In the genomic region with DNA sequence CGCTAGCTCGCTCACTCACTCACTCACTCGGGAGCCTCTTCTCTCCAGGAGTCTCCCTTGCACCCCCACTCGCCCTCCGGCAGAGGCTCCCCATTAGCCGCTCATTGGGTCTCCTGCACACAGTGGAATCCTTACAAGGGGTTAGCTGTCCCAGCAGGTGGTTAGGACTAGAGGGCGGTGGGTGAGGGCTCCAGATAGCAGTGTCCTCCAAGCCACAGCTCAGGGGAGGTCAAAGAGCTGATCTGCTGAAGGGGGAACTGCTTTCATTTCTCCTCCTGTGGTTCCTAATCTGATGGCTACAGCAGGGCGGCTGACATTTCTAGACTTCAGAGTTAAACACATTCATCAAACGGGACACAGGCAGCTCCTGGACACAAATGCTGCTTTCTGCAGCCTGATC, we compare ENCODE assay signal across 19 mouse cellular contexts. TPM values are rescaled to one million over a fixed set of nuclear protein-coding genes. Genes with fewer than 3 reads are reported as not detected.
DNase-seq lines count a peak whose midpoint lies in the region; ATAC-seq lines count a peak whose summit lies in the region.
"Had no signal": no experiment of that assay in that cellular context is flagged by ENCODE, and none has a peak within 500 bp of the region (broad histone marks: within the 10 kb centered on the region; RNA-seq: fewer than 3 reads in every experiment).

No protein-coding gene starts in this region.

- no peak for ATAC-seq in liver, embryonic 11.5 days (replicated peaks; ENCODE audit: low FRiP score)
- ATAC-seq in common myeloid progenitor, adult 5-6 weeks (replicated peaks; ENCODE audit: low read depth, poor library complexity, severe bottlenecking) = peak; percentile 86
- peak; percentile 74 for ATAC-seq in megakaryocyte progenitor cell, adult 5-6 weeks (replicated peaks; ENCODE audit: poor library complexity)

- peak overlapping the region; percentile 37 for H3K4me2 ChIP-seq in liver, embryonic 11.5 days
- H3K4me2 ChIP-seq: embryonic facial prominence, embryonic 13.5 days; hindbrain, embryonic 14.5 days; limb, embryonic 12.5 days had no signal

- intact Hi-C loops in heart, postnatal 10 days (cut with DNase I) = loop anchor here (5.0 kb wide), 1 partner anchor 174 kb away; no protein-coding TSS in a partner anchor

- no peaks in the 10 kb centered on the region for H3K9me3 ChIP-seq in heart, embryonic 10.5 days
- no peaks in the 10 kb centered on the region for H3K9me3 ChIP-seq in liver, embryonic 11.5 days (ENCODE audit: control insufficient read depth, low read length)
- H3K9me3 ChIP-seq: embryonic facial prominence, embryonic 13.5 days; limb, embryonic 12.5 days had no signal

- no peak for DNase-seq in heart, embryonic 10.5 days (ENCODE audit: low spot score)
- DNase-seq in heart, postnatal 10 days = no peak
- DNase-seq in liver, embryonic 11.5 days (ENCODE audit: low spot score) = no peak
- DNase-seq in liver = no peak
- DNase-seq in Muller cell, postnatal 12 days (ENCODE audit: inconsistent ontology term) = no peak
- DNase-seq: adrenal gland, postnatal 14 days; cerebellum, adult 2 months; gastrocnemius, postnatal 14 days; kidney, adult 18-20 months; kidney, postnatal 10 days; lung, adult 2 months; lung, postnatal 36 days; right cerebral cortex, postnatal 14 days had no signal

- H3K4me1 ChIP-seq in heart, embryonic 10.5 days = peaks cover 23% of the 10 kb centered on the region
- peaks cover 9% of the 10 kb centered on the region for H3K4me1 ChIP-seq in liver, embryonic 11.5 days (replicated peaks; ENCODE audit: control insufficient read depth, insufficient read depth, low read length)

- H3K36me3 ChIP-seq in heart, embryonic 10.5 days = 0 out of 2 replicates have a peak, but pooled peaks cover 5% of the 10 kb centered on the region
- H3K36me3 ChIP-seq in liver, embryonic 11.5 days (ENCODE audit: control insufficient read depth, insufficient read depth, low read length) = no peaks in the 10 kb centered on the region
- H3K36me3 ChIP-seq: embryonic facial prominence, embryonic 13.5 days; limb, embryonic 12.5 days had no signal

- 23% methylated on average over 9 of the region's 9 CpGs for WGBS in heart, embryonic 10.5 days
- WGBS in liver, embryonic 11.5 days = 14% methylated on average over 9 of the region's 9 CpGs

- no peak overlapping the region for H3K27ac ChIP-seq in heart, embryonic 10.5 days
- no peak overlapping the region for H3K27ac ChIP-seq in liver, embryonic 11.5 days (ENCODE audit: low read depth, low read length)
- H3K27ac ChIP-seq: embryonic facial prominence, embryonic 13.5 days; hindbrain, embryonic 14.5 days; limb, embryonic 12.5 days had no signal

- 0 out of 2 replicates have a peak overlapping the region, but pooled peaks have one; percentile 2 for H3K4me3 ChIP-seq in heart, embryonic 10.5 days
- no peak overlapping the region for H3K4me3 ChIP-seq in liver, embryonic 11.5 days (ENCODE audit: low read depth, low read length)
- H3K4me3 ChIP-seq: embryonic facial prominence, embryonic 13.5 days; limb, embryonic 12.5 days had no signal

- H3K9ac ChIP-seq in liver, embryonic 11.5 days (ENCODE audit: low read depth, low read length) = no peak overlapping the region
- H3K9ac ChIP-seq: embryonic facial prominence, embryonic 13.5 days; hindbrain, embryonic 14.5 days; limb, embryonic 12.5 days had no signal

- peaks cover 100% of the 10 kb centered on the region for H3K27me3 ChIP-seq in heart, embryonic 10.5 days (ENCODE audit: insufficient read depth, poor library complexity, severe bottlenecking)
- peaks cover 56% of the 10 kb centered on the region for H3K27me3 ChIP-seq in liver, embryonic 11.5 days (replicated peaks; ENCODE audit: control insufficient read depth, insufficient read depth, low read length)

RNA-seq across cellular contexts. Expression of gene Kcng1, which starts 8.1 kb away (rescaled TPM):
- 2.6 and 4.2 TPM in 2 replicates for polyA plus RNA-seq in heart, embryonic 10.5 days (2016; fragmentation: Nextera tagmentation; extraction: Ambion mirVana)
- under 1 TPM; 0.07 to 0.36 TPM for total RNA-seq in heart, postnatal 10 days (2021)
- 0.90 and 0.95 TPM in 2 replicates for polyA plus RNA-seq in liver, embryonic 11.5 days (2014; fragmentation: Nextera tagmentation; extraction: Ambion mirVana)
- total RNA-seq in common myeloid progenitor, adult 5-6 weeks (2017) = 5.1 and 5.7 TPM in 2 replicates
- total RNA-seq in megakaryocyte progenitor cell, adult 5-6 weeks (2015) = 2.4 and 2.7 TPM in 2 replicates
- 0.42 and 1.0 TPM in 2 replicates for total RNA-seq in megakaryocyte progenitor cell, adult 5-6 weeks (2017)
- total RNA-seq: adrenal gland, postnatal 14 days; CH12.LX had no signal

RNA-seq across cellular contexts. Expression of gene Mocs3, which starts 43.0 kb away (rescaled TPM):
- 5.3 and 7.3 TPM in 2 replicates for polyA plus RNA-seq in heart, embryonic 10.5 days (2016; fragmentation: Nextera tagmentation; extraction: Ambion mirVana)
- 1 to 10 TPM; 6.1 to 7.4 TPM for total RNA-seq in heart, postnatal 10 days (2021)
- 8.2 and 8.9 TPM in 2 replicates for polyA plus RNA-seq in liver, embryonic 11.5 days (2014; fragmentation: Nextera tagmentation; extraction: Ambion mirVana)
- 2.2 and 3.3 TPM in 2 replicates for total RNA-seq in common myeloid progenitor, adult 5-6 weeks (2017)
- total RNA-seq in megakaryocyte progenitor cell, adult 5-6 weeks (2015) = 7.8 and 10.9 TPM in 2 replicates
- total RNA-seq in megakaryocyte progenitor cell, adult 5-6 weeks (2017) = 2.6 TPM in 2 replicates

RNA-seq across cellular contexts. Expression of gene Dpm1, which starts 43.0 kb away (rescaled TPM):
- 79.5 and 84.1 TPM in 2 replicates for polyA plus RNA-seq in heart, embryonic 10.5 days (2016; fragmentation: Nextera tagmentation; extraction: Ambion mirVana)
- total RNA-seq in heart, postnatal 10 days (2021) = 10 to 100 TPM; 59.4 to 64.5 TPM
- 106 TPM in 2 replicates for polyA plus RNA-seq in liver, embryonic 11.5 days (2014; fragmentation: Nextera tagmentation; extraction: Ambion mirVana)
- 38.1 and 38.8 TPM in 2 replicates for total RNA-seq in common myeloid progenitor, adult 5-6 weeks (2017)
- 68.8 and 70.7 TPM in 2 replicates for total RNA-seq in megakaryocyte progenitor cell, adult 5-6 weeks (2015)
- total RNA-seq in megakaryocyte progenitor cell, adult 5-6 weeks (2017) = 68.9 and 69.7 TPM in 2 replicates

RNA-seq across cellular contexts. Expression of gene Gm20716, which starts 43.2 kb away (rescaled TPM):
- 12.5 and 16.6 TPM in 2 replicates for polyA plus RNA-seq in heart, embryonic 10.5 days (2016; fragmentation: Nextera tagmentation; extraction: Ambion mirVana)
- total RNA-seq in heart, postnatal 10 days (2021) = 10 to 100 TPM; 21.0 to 24.2 TPM
- 14.6 and 17.1 TPM in 2 replicates for polyA plus RNA-seq in liver, embryonic 11.5 days (2014; fragmentation: Nextera tagmentation; extraction: Ambion mirVana)
- 68.1 and 68.7 TPM in 2 replicates for total RNA-seq in common myeloid progenitor, adult 5-6 weeks (2017)
- total RNA-seq in megakaryocyte progenitor cell, adult 5-6 weeks (2015) = 53.3 and 58.6 TPM in 2 replicates
- 34.5 and 42.4 TPM in 2 replicates for total RNA-seq in megakaryocyte progenitor cell, adult 5-6 weeks (2017)
